Mouse (Mus musculus) frontal cortex, postnatal 25 days (tissue): ENCODE measurements around the gene Ppard.

Experiments
- DNase-seq, 2 experiments: peaks; one replicate each; pipeline ENCODE4 v3.0.0; 2022; ENCODE audit warnings: low spot score in 2 of 2

The Ppard gene

DNA sequence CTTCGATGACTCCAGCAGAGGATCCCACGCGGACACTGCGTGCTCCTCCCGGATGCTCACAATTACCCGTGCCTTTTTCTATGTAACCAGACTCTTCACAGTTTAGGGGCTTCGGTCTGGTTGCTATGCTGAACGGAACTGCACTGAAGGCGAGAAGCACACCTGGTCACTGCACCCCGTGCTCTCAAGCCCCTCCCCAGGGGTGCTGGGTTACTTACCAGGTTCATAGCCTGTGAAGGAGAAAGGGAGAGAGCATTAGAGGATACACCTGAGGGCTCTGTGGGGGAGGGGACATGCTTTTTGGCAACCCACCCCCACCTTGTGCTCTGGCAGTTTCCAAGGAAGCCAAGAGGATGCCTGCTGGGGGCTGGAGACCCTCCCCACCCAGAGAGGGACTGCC, 102.8 kb downstream of the Ppard start:
- DNase-seq = no peak

DNA sequence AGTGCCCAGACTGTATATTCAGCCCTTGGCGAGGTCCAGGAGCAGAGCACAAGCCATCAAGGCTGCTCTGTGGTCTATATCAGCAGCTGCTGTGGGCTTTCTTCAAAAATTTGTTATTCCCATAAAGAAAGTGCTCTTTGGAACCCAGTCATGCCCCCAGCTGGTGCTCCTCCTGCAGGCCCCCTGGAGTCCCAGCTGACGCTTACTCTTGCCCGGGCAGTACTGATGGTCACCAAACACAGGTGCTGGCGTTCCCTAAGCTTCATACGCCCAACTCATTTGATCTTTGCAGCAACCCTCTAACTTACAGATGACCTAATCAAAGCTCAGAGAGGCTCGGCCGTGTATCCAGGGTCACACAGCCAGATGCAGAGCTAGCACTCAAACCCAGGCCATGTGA, 105.0 kb downstream of the Ppard start:
- DNase-seq = no peak

DNA sequence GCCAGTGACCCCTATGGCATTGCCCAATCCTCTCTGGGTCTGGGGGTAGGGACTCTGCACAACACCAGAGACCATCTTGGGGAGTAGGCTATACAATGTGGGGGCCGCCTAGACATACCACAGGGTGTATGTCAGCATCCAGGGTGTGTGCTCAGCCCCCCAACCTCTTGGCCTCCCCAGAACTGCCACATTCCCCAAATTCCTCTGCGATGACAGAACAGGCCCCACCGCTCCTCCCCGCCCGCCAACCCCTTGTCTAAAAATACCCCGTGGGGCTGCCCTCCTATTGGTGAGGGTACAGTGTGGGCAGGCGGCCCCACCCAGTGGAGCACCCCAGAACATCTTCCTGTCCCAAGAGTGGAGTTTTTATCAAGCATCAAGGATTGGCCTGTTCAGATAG, 108.1 kb downstream of the Ppard start:
- no peak for DNase-seq

DNA sequence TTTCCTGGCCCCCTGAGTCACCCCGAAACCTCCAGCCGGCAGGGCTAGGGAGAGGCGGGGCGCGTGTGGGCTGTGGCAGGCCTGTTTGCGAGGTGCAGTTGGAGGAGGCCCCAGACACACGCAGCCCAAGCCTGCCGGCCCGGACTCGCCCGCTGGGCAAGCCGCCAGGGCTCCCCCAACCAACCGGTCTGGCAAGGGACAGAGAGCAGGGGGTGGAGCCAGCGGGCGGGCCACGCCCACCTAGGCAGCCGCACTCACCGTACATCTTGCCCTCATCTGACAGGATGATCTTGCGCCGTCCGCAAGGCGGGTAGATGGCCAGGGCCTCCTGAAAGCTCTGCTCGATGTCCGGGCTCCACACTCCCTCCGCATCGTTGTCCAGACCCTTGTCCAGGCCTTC, 108.6 kb downstream of the Ppard start:
- DNase-seq = peak; percentile 30 to 43

DNA sequence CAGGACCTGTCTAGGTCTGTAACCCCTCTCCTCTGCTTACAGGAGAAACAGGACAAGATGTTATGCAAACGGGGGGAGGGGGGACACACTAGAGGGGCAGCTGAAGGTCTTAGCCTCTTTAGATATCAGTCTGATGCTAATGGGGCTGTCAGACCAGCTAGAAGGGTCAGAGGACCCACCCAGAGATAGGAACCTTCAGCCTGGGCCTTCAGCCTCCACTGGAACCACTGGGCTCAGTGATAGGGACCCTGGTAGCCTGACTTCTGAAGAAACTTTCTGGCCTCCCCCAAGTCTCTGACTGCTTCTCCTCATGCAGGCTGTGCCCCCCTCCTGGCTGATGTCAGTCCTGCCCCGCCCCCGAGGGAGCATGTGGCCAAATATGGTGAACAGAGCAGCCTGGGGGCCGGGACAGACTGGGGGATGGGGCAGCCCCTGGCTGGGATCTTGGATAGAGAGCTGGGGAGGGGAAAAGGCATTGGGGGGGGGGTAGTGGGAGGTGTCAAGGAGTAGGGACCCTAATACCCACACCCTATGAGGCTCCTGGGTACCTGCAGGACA, 111.6 kb downstream of the Ppard start:
- DNase-seq = no peak

DNA sequence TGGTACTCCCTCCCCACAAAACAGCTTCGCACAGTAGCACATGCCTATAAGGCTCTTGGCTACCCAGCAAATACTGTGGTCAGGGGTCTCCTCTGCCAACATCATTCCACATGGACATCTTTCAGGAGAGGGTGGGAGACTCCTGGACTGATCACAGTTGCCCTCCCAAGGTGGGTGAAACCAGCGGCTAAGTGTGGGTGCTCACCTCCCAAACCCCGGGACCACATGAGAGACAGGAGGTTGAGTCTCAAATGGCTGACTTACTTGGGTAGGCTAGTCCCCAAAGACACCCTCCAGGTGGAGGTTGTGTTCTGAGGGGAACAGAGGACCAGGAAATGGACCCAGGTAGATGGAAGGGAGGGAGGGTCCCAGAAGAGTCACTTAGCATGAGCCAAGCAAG, 112.2 kb downstream of the Ppard start:
- no peak for DNase-seq

DNA sequence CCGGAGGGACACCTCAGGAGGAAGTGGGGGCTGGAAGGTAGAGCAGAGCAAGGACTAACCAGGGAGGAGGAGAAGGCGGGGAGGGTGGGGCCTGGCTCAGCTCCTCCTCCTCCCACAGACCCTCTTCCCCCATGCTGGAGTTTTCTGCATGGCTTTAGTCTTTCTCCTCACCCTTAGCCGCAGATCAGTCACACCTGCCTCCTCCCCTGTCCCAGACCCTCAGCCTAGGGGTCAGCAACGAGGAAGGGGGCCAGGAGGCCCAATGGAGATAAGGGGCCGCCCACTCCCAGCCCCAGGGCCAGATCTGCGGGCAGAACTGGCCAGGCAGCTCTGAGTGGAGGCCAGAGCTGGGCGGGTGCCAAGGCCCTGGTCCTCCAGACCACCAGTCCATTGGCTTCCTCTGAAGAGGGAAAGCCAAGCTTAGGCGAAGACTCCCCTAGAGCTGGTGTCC, 112.8 kb downstream of the Ppard start:
- no peak for DNase-seq

DNA sequence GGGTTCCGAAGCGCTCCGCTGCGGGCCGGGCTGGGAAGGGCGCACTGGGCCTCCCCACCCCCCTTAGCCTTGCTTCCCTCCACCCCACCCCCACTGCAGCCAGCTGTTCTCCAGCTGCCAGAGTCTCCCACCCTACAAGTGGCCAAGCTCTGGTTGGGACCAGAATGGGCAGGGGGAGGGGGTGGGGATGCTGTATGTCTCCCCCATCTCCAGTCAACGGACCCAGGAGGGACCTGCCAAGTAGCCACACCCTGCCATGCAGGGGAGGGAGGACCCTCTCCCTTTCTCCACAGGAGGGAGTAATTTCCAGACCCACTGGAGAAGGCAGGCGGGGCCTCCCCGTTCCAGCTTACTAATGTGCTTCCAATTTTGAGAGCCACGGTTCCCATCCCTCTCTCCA, 113.4 kb downstream of the Ppard start:
- no peak for DNase-seq

DNA sequence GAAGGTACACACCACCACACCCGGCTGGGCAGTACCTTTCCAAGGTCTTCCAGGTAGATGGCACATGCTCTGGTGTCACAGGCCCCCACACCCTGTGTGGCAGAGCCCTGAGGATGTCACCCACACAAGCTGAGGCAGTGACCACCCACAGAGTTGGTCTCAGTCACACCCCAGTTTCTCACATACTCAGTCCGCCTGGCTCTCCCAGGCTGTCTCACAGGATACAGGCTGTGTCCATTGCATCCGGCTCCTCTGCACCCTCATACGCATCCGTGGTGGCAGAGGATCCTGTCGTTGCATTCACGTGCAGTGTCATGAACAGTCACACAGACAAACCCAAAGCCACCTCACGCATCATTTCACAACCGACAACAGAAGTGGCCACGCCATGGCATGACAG, 114.8 kb downstream of the Ppard start:
- no peak for DNase-seq

DNA sequence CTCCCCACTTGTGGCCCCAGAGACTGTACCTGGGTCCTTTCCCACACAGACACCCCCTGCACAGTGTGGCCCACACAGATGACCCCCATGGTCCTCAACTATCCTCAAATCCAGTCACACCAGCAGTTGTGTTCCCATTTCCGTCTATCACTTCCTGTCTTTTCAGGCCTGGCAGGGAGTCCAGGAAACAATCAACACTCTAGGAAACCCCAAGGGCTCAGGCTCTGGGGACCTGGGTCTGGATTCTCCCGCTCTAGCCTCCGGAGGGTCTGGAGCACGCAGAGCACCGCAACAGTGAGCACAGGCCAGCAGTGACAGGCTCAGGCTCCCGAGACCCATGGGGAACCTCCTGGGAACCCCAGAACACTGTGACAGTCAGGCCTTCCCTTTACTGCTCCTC, 115.7 kb downstream of the Ppard start:
- no peak for DNase-seq

DNA sequence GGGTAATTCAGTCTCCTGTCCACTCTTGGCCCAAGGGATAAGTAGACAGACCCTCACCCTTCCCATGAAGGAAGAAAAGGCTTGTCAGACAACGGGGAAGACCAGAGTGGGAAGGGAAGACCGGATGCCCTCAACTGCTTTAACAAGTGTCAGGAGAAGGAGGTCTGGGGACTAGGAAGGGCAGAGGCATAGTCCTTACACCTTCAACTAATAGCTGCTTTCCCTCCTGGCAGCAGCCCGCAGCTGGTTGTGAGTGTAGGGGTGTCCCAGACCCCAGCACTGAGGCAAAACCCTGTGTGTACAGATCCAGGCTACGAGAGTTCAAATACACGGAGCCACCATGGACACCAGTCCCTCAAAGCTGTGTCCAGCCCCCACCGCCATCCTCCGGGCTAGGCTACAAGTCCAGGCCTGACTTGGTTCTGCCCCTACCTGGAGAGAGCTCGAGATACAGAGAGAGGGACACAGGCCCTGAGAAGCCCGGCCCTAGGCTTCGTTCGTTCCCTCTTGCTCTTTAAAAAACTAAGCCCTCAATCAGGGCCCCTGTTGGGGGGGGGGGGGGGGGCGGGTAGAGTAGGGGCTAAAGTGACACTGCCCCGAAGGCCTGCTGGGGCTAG, 116.9 kb downstream of the Ppard start:
- DNase-seq = no peak

DNA sequence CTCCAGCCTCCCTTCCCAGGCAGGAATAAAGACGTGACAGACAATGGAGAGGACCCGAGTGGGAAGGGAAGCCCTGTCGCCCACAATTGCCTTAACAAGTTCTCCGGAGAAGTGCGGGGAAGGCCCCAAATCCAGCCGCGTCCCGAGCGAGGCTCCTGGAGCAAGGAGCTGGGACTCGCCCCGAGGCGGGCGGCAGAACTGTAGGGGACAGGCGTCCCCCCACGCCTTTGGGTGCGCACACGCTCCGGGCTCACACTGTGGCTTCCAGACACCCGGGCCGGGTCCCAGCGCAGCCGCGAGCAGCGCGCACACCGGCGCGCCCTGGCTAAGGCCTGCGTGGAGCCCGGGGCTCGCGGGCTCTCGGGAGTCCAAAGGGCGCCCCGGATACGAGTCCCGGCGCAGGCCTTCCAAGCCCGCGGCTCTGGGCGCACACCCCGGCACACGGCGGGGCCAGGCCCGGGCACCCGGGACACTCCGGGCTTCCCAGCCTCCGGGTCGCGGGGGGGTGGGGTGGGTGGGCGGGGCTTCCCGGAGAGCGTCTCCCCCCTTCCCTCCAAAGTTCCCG, 117.5 kb downstream of the Ppard start:
- no peak for DNase-seq

DNA sequence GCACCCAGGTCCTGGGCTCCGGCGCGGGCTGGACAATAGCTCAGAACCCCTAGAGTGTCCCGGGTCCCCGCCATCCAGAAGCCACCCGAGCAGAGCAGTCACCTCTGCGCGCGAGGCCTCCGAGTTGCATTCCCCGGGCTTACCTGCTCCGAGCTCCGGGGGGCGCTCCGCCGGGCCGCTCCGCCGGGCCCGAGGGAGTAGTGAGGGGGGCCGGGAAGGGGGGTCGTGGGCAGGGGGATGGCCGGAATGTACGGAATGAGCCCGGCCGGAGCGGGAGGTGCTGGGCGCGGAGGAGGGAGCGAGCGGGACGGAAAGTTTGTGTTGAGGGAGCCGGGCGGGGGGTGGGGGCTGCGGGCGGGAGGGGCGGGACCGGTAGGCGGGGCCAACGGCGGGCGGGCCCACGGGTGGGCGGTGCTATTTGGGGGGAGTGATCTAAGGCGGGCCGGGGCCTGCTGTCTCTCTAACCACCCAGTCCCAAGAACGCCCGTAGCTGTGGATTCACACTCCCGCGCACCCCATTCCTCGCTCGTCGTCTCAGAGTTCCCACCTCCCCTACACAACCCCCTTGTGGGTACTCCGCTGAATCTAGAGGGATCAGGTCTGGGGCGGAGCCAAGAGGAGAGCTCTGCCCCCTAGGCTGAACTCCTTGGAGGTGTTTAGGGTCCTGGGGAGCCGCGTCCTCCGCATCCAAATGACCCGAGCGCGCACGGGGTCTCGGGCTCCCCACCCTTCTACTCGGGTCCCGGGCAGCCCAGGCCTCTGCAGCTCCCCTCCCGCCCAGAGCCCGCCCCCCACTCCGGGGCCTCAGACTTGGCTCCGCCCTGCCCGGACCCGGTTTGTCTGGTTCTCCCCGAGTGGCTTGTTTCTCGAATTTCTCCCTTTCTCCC, 118.2 kb downstream of the Ppard start, which contains the start of gene Tead3:
Tead3 (minus strand) TSS at position 352 of the 887 bp plus-strand sequence.
- no peak for DNase-seq
